Mouse (Mus musculus) stomach, embryonic 16.5 days (tissue): ENCODE results near the gene Cdk6. TPM values are rescaled to one million over a fixed set of nuclear protein-coding genes. Genes with fewer than 3 reads are reported as not detected.
A peak's percentile ranks its signal among the peaks of the same experiment; 100 is the strongest.
"Not testable (repeated sequence)": the region's sequence is repeated elsewhere in the genome, so short reads cannot be mapped to it uniquely, and the experiment has no call there.

Experiments
- ATAC-seq: fragments of 200-750 bp; cut with Nextera tagmentation; 2 replicates; pipeline ENCODE4 v1.8.0; 2017; ENCODE audit warnings: moderate number of reproducible peaks, moderate TSS enrichment; ENCODE audit not compliant: insufficient read depth, low FRiP score
- H3K27ac ChIP-seq: fragments of 300-500 bp; sonication (generic); 2 replicates; pipeline ENCODE4 v1.5.1; 2014; ENCODE audit warnings: low read length
- H3K27me3 ChIP-seq: fragments of 300-500 bp; sonication (generic); 2 replicates; pipeline ENCODE4 v1.6.1; 2014; ENCODE audit warnings: low read length, control low read depth, mixed read lengths; ENCODE audit not compliant: control insufficient read depth, insufficient read depth
- H3K36me3 ChIP-seq: fragments of 300-500 bp; sonication (generic); 2 replicates; pipeline ENCODE4 v1.6.1; 2014; ENCODE audit warnings: low read length; ENCODE audit not compliant: control insufficient read depth, insufficient read depth
- H3K4me1 ChIP-seq: fragments of 300-500 bp; sonication (generic); 2 replicates; pipeline ENCODE4 v1.6.1; 2014; ENCODE audit warnings: low read length, control low read depth, mixed read lengths; ENCODE audit not compliant: control insufficient read depth, insufficient read depth
- H3K4me2 ChIP-seq: fragments of 300-500 bp; sonication (generic); 2 replicates; pipeline ENCODE4 v1.6.1; 2014; ENCODE audit warnings: low read depth, low read length, mixed read lengths
- H3K4me3 ChIP-seq: fragments of 300-500 bp; sonication (generic); replicated peaks from 2 replicates; pipeline ENCODE4 v1.5.1; 2014; ENCODE audit warnings: mild to moderate bottlenecking, low read length
- H3K9ac ChIP-seq: fragments of 300-500 bp; sonication (generic); 2 replicates; pipeline ENCODE4 v1.6.1; 2014; ENCODE audit warnings: low read length
- H3K9me3 ChIP-seq: fragments of 300-500 bp; sonication (generic); replicated peaks from 2 replicates; pipeline ENCODE4 v1.6.1; 2016; ENCODE audit warnings: low read length, control low read depth; ENCODE audit not compliant: control insufficient read depth
- WGBS: fragments of 180-500 bp; shearing (Covaris S2); extraction: QIAGEN DNeasy Blood & Tissue Kit; methylation state at CpG from one replicate; pipeline ENCODE4 v1.1.7; 2014; 5-methylcytosine and 5-hydroxymethylcytosine counted together
- polyA plus RNA-seq: library from polyadenylated mRNA; unstranded; fragments of >200 nt; fragmentation: Nextera tagmentation; extraction: Ambion mirVana; gene quantifications from 2 replicates; pipeline ENCODE4 v1.2.1, GENCODE M21; 2015

Cdk6 gene
- polyA plus RNA-seq, 1 experiment from 2014 or later = 25.9 TPM

DNA sequence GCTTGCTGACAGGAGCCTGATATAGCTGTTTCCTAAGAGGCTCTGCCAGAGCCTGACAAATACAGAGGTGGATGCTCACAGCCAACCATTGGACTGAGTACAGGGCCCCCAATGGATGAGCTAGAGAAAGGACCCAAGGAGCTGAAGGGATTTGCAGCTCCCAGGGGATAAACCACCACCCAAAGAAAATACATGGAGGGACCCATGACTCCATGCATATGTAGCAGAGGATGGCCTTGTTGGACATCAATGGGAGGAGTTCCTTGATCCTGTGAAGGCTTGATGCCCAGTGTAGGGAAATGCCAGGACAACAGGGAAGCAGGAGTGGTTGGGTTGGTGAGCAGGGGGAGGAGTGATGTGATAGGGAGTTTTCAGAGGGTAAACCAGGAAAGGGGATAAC is 190.8 kb downstream of the Cdk6 start:
- ATAC-seq, H3K4me1 ChIP-seq, H3K4me3 ChIP-seq, H3K4me2 ChIP-seq, H3K27me3 ChIP-seq, H3K27ac ChIP-seq, H3K36me3 ChIP-seq, H3K9me3 ChIP-seq, H3K9ac ChIP-seq: not testable (repeated sequence)

- no peak overlapping the region for H3K4me2 ChIP-seq
- no peak overlapping the region for H3K27ac ChIP-seq
- H3K9ac ChIP-seq = no peak overlapping the region
- H3K9me3 ChIP-seq = no peaks in the 10 kb centered on the region
- H3K4me1 ChIP-seq = no peaks in the 10 kb centered on the region
- no peaks in the 10 kb centered on the region for H3K36me3 ChIP-seq
- ATAC-seq = no peak
- 72% methylated on average over 3 of the region's 3 CpGs for WGBS
- H3K27me3 ChIP-seq = no peaks in the 10 kb centered on the region
- no peak overlapping the region for H3K4me3 ChIP-seq
These were observed 195.4 kb downstream of the Cdk6 start for GRCm38 (mm10) chr5:3536592-3537212.

DNA sequence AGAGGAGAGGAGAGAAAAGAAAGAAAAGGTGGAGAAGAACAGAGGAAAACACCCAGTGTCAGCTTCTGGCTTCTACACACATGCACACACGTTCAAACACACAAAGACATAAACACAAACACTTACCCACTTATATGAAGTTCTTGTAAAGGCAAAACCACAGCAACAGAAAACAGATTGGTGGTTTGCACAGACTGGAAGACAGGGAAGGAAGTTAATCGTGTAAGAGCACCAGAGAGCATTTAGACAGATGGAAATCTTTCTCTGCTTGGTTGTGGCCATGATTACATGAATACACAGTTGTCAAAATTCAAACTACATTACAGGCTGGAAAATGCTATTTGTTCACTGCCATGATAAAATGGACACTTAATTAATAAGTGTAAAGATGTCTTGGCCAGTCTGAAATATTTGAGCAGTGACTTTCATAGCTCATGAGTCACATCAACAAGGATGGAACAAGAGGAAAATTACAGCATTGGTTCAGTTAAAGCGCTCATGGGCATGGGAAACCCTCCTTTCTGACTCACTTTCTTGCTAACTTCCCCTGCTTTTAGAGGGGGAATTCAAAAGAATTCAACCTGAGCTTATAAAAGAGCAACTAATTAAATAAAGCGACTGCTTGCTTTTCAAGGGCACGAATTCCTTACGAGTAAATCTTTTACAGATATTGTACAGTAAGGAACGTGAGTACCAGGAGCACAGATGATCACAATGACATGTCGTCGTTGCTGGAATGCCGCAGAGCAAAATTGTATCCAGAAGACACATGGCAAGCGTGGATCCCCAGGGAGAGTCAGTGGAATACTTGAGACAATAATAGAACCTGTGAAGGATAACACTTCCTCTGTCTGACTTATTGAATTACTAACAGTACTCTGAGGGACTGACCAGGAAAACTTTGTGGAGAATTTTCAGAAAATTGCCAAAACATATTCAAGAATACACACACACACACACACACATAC is 197.5 kb downstream of the Cdk6 start:
- ATAC-seq = no peak
- H3K4me3 ChIP-seq = no peak overlapping the region
- WGBS = 46% methylated on average over 11 of the region's 11 CpGs
- no peaks in the 10 kb centered on the region for H3K9me3 ChIP-seq
- H3K36me3 ChIP-seq = no peaks in the 10 kb centered on the region
- no peak overlapping the region for H3K4me2 ChIP-seq
- no peak overlapping the region for H3K27ac ChIP-seq
- no peaks in the 10 kb centered on the region for H3K4me1 ChIP-seq
- no peak overlapping the region for H3K9ac ChIP-seq
- no peaks in the 10 kb centered on the region for H3K27me3 ChIP-seq

DNA sequence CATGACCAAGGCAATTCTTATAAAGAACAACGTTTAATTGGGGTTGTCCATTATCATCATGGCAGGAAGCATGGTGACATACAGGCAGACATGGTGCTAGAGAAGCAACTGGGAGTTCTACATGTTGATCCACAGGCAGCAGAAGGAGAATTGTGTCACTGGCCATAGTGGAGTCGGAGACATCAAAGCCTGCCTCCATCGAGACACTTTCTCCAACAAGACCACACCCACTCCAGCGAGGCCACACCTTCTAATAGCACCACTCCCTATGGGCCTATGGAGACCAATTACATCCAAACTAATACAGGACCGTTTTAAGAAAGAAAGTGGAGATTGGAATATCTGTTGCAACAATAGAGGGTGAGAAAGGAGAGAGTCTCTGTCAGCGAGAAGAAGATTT is 200.6 kb downstream of the Cdk6 start:
- Histone ChIP-seq H3K4me3 (no peak overlapping the region), H3K27me3 (no peaks in the 10 kb centered on the region), H3K9ac (no peak overlapping the region), H3K36me3 (no peaks in the 10 kb centered on the region), H3K4me1 (peaks cover 9% of the 10 kb centered on the region), H3K4me2 (no peak overlapping the region), H3K9me3 (no peaks in the 10 kb centered on the region), H3K27ac (no peak overlapping the region)
- ATAC-seq = no peak
- WGBS = 69% methylated on average over 6 of the region's 6 CpGs

DNA sequence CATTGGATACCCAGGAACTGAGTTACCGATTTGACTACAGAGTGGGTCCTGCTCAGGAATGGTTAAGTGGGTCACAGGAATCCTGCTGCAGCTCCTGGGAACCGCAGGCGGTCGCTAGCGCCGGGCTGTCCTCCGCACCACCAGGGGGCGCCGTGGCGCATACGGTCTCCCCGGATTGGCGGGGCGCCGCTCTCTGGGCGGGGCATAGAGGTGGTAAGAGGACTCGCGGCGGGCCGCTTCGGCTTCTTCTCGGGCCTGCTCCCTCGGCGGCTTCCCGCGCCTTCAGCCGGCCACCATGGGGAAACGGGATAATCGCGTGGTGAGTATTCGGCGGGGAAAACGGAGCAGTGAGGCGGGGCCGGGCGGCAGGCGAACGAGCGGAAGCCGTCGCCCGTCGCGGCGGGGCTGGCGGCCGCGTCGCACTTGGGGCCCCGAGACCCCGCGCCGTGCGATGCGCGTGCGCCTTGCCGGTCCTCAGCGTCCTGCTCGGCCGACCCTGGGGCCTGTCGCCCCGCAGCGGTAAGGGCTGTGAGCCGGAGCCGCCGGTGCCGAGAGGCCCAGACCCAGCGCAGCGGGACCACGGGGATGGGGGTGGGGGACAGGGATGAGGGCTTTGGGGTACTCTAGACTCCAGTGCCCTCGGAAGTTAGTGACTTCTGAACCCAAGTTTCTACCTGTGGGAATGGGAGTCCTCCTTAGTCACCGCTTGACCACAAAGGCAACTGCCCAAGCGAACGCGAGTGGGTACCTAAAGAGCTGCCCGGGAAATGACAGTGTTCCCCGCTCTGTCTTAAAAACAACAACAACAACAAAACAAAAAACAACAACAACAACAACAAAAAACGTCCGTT is 202.6 kb downstream of the Cdk6 start, which contains the start of gene Fam133b:
Gene Fam133b, plus strand, starts transcription at position 205 of the 851 bp plus-strand sequence.
- H3K27me3 ChIP-seq = no peaks in the 10 kb centered on the region
- ATAC-seq = peak; percentile 94
- WGBS = under 1% methylated on average over 79 of the region's 80 CpGs
- peak within 1 kb of the TSS; percentile 94 for H3K4me3 ChIP-seq
- H3K4me1 ChIP-seq = peaks cover 9% of the 10 kb centered on the region
- H3K36me3 ChIP-seq = no peaks in the 10 kb centered on the region
- H3K9ac ChIP-seq = peak within 1 kb of the TSS; percentile 94
- peak within 1 kb of the TSS; percentile 86 for H3K27ac ChIP-seq
- H3K9me3 ChIP-seq = no peaks in the 10 kb centered on the region
- H3K4me2 ChIP-seq = peak within 1 kb of the TSS; percentile 70

GRCm38 (mm10) chr5:3544480-3544769 is 203.1 kb downstream of the Cdk6 start:
- 9% methylated on average over 7 of the region's 7 CpGs for WGBS
- peaks cover 9% of the 10 kb centered on the region for H3K4me1 ChIP-seq
- no peak; the same call in 1 of the 2 replicates for ATAC-seq

DNA sequence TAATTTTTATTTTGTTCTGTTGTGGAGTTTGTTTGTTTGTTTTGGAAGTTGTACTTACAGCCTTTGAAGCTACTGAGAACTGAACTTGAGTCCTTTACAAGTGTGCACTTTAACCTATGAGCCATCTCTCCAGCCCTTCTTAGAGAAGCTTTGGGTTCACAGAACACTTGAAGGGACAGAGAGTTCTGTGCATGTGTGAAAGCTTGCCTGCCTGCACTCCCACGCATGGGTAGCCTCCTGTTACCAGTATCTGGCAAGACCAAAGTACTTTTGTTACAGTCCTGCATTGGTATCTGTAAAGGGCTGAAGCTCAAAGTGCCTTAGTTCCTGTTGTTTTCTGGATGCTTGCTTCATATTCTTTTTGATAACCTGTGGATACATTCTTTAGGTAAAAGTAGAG is 204.9 kb downstream of the Cdk6 start:
- H3K9me3 ChIP-seq = no peaks in the 10 kb centered on the region
- H3K9ac ChIP-seq = no peak overlapping the region
- peaks cover 9% of the 10 kb centered on the region for H3K4me1 ChIP-seq
- H3K27me3 ChIP-seq = no peaks in the 10 kb centered on the region
- ATAC-seq = no peak
- H3K27ac ChIP-seq = no peak overlapping the region
- WGBS = 85% methylated on average over 1 of the region's 1 CpGs
- no peaks in the 10 kb centered on the region; the same call in 1 of the 2 replicates for H3K36me3 ChIP-seq
- H3K4me3 ChIP-seq = no peak overlapping the region
- H3K4me2 ChIP-seq = no peak overlapping the region

More at GRCm38 (mm10) chr5:3544480-3544769, 203.1 kb downstream of the Cdk6 start:
- H3K27ac ChIP-seq = no peak overlapping the region
- peak overlapping the region; percentile 70 for H3K4me2 ChIP-seq
- H3K9ac ChIP-seq = peak overlapping the region; percentile 94
- H3K36me3 ChIP-seq = no peaks in the 10 kb centered on the region
- peak overlapping the region; percentile 94 for H3K4me3 ChIP-seq
- H3K27me3 ChIP-seq = no peaks in the 10 kb centered on the region
- H3K9me3 ChIP-seq = no peaks in the 10 kb centered on the region

DNA sequence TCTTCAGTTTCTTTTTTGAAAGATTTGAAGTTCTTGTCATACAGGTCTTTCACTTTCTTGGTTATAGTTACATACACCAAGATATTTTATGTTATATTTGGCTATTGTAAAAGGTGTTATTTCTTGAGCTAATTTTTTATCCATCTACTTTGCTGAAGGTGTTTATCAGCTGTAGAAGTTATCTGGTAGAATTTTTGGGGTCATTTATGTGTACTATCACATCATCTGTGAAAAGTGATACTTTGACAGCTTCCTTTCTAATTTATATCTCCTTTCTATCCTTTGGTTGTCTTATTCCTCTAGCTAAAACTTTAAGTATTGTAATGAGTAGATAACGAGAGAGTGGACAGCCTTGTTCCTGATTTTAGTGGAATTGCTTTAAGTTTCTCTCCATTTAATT is 210.2 kb downstream of the Cdk6 start:
- Histone ChIP-seq H3K9ac (no peak overlapping the region), H3K4me1 (no peaks in the 10 kb centered on the region; the same call in 1 of the 2 replicates), H3K36me3 (no peaks in the 10 kb centered on the region; the same call in 1 of the 2 replicates), H3K4me3 (no peak overlapping the region), H3K9me3 (no peaks in the 10 kb centered on the region), H3K27me3 (no peaks in the 10 kb centered on the region), H3K4me2 (no peak overlapping the region), H3K27ac (no peak overlapping the region)
- ATAC-seq = no peak
- 91% methylated on average over 1 of the region's 1 CpGs for WGBS
